Mouse (Mus musculus): ENCODE data around the gene Glrp1. TPM values are rescaled to one million over a fixed set of nuclear protein-coding genes. Genes with fewer than 3 reads are reported as not detected.

The Glrp1 gene
- total RNA-seq, 1 experiment from 2014 or later = not detected

DNA sequence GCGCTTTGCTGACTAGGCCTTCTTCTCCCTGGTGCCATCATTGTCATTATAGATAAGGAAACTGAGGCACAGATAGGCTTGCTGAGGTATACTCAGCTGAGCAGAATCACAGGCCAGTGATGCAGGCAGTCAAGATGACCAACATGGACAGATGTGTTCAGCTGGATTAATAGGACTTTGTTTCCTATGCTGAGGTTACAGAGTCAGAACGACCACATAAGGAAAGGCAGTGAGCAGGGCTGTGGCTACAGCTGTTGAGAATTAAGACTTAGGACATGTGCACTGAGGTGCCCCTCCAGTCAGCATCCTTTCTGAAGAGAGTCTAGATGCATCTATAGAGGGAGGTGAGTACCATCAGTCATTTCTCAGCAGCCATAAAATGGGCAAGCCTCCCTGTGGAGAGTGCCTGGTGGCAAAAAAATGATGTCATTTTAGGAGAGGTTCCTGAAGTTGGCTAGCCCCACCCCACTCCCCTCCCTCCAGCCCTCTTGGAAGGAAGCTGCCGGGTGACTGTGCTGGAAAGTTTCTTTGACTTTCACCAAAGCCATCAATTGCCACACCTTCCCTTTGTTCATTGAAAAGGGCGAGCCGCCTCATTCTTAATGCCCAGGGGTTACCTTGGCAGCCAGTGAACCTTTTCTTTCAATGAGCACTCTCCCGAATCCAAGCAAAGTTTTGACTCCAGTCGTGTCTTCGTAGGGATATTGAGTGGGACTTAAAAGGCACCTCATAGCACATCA, 43.4 kb downstream of the Glrp1 start:
- ATAC-seq (replicated peaks; ENCODE audit: insufficient number of reproducible peaks, low FRiP score, low TSS enrichment, poor library complexity, severe bottlenecking) = no peak

DNA sequence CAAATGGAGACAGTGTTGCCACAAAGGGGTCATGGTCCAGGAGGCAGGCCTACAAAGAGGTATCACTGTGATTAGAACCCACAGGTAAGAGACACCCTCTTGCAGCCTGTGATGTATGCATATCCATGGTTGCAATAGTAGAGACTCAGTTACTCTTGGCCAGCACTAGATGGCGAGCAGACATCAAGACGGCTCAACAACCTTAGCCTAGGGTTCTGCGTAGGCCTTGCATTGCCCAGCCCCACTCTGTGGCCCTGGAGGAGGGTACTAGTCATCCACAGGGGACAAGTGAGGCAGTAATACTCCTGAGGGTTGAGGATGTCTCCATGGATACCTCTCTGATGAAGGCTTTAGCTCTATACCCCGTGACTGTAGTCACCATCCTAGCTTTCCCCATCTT, 44.1 kb downstream of the Glrp1 start:
- no peak for ATAC-seq (replicated peaks; ENCODE audit: insufficient number of reproducible peaks, low FRiP score, low TSS enrichment, poor library complexity, severe bottlenecking)

GRCm38 (mm10) chr1:88464109-88464905, 45.6 kb downstream of the Glrp1 start:
- ATAC-seq (replicated peaks; ENCODE audit: insufficient number of reproducible peaks, low FRiP score, low TSS enrichment, poor library complexity, severe bottlenecking) = no peak

DNA sequence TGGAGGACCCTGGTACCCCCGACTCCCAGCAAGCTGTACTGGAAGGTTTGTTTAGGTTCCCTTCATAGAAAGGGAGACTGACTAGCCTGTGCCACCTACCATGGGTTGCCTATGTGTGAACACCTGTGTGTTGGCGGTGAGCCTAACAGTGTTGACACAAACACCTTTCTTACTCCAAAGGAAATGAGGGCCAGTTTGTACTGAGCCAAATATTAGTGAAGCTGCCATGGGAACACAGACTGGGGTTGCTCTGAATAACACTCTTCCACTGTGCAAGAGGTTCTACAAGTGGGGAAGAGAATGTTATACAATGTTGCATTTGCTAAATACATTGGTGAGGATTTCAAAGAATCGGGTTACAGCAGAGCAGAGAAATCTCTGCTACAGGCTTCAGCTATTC, 46.6 kb downstream of the Glrp1 start:
- no peak for ATAC-seq (replicated peaks; ENCODE audit: insufficient number of reproducible peaks, low FRiP score, low TSS enrichment, poor library complexity, severe bottlenecking)

DNA sequence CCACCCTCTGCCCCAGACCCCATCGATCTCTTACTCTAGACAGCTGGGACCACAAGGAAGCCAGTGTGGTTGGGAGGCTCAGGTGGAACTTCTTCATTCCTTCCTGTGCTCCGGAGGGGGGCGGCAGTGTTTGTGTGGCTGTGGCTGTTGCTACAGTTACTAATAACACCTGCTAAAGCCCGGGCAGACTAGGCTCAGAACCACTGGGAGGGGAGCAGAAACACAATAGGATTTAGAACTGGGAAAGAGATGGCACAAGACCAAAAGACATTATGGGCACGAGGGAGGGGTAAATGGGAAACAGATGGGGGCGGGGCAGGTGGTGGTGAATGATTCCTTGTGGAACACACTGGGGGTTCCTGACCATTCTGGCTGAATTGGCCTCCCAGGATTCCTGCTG, 47.4 kb downstream of the Glrp1 start:
- no peak for ATAC-seq (replicated peaks; ENCODE audit: insufficient number of reproducible peaks, low FRiP score, low TSS enrichment, poor library complexity, severe bottlenecking)

DNA sequence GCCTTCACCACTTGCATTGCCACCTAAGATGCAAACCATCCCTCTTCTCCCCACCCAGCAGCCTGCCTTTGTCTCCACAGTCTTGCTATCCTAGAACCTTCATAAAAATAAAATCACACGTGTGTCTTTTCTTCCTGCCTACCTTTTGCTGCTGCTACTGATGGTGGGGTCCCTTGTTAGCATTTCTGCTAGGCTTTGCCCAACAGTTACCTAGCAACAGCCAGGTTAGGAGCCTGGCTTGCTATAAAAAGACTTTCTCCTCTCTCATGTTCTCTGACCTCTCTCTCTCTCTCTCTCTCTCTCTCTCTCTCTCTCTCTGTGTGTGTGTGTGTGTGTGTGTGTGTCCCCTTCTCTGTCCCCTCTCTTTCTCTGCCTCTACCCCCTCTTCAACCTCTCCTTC, 48.8 kb downstream of the Glrp1 start:
- no peak for ATAC-seq (replicated peaks; ENCODE audit: insufficient number of reproducible peaks, low FRiP score, low TSS enrichment, poor library complexity, severe bottlenecking)

DNA sequence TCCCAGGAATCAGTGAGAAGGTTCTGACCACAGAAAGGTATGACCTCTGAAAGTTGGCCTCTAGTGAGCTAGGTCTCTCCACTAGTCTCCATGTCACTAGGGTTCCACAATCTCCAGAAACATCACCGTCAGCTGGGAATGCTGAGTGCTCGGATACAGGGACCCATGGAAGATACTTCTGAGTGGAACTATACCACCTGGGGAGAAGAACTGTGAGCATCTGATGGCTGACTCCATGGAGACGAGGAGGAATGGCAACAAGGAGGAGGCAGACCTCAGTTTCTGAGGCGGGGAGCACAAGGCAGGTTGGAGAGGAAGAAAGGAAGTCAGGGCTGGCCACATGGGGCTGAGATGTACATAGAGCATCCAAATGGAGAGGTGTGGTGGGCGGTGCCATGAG, 50.2 kb downstream of the Glrp1 start:
- ATAC-seq (replicated peaks; ENCODE audit: insufficient number of reproducible peaks, low FRiP score, low TSS enrichment, poor library complexity, severe bottlenecking) = no peak

DNA sequence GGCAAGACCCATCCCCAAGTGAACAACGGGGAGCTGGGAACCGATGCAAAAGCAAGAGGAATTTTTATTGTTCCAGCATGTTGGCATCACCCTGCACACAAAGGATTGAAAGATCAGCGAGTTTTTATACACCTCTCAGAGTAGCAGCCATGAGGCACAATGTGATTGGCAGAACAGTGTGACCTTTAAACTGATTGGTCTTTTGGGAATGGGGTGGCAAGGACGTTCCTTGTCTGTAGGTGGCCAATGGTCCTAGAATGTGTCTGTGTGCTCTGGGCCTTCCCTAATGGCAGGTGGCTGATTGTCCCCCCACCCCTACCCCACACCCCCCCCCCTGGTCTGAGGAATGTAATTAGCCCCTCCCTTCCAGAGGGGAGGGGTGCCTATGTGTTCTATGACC, 50.7 kb downstream of the Glrp1 start:
- ATAC-seq (replicated peaks; ENCODE audit: insufficient number of reproducible peaks, low FRiP score, low TSS enrichment, poor library complexity, severe bottlenecking) = no peak

GRCm38 (mm10) chr1:88456451-88457072, 53.3 kb downstream of the Glrp1 start:
- ATAC-seq (replicated peaks; ENCODE audit: insufficient number of reproducible peaks, low FRiP score, low TSS enrichment, poor library complexity, severe bottlenecking) = peak; percentile 68; the same call in 1 of the 2 replicates

GRCm38 (mm10) chr1:88455761-88456160, 54.1 kb downstream of the Glrp1 start:
- ATAC-seq (replicated peaks; ENCODE audit: insufficient number of reproducible peaks, low FRiP score, low TSS enrichment, poor library complexity, severe bottlenecking) = no peak

- ATAC-seq (replicated peaks; ENCODE audit: insufficient number of reproducible peaks, low FRiP score, low TSS enrichment, poor library complexity, severe bottlenecking) = no peak
These were observed 55.2 kb downstream of the Glrp1 start for GRCm38 (mm10) chr1:88454703-88455102.

DNA sequence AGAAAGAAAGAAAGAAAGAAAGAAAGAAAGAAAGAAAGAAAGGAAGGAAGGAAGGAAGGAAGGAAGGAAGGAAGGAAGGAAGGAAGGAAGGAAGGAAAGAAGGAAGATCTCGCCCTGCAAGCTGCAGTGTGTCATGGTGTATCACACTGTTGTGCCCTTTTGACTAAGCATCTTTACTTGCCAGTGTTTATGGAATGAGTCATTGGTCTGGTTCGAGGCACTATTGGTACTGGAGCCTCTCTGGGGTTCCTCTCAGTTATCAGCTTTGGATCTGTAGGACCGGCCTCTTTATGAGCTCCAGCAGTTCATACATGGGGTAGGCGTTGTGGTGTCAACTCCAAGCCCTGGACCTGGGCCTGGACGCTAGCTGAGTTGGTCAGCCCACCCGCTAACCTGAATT, 57.7 kb downstream of the Glrp1 start:
- no peak for ATAC-seq (replicated peaks; ENCODE audit: insufficient number of reproducible peaks, low FRiP score, low TSS enrichment, poor library complexity, severe bottlenecking)

DNA sequence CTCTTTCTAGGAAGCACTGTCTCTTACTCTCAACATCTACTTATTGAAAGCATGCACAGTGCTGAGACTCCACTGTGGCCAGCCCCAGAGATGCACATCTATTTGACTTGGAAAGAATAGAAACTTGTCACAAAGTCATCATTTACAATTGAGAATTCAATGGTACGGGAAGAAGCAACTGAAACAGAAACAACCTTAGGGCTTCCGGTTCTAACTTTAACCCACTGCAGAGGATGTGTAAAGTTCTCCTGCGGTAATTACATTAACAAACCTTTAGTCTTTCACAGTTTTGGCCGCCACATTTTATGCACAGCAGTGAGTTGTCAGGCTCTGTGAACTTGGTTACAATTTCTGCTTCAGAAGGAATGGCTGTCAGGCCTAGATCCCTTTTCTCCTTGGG, 59.2 kb downstream of the Glrp1 start:
- no peak for ATAC-seq (replicated peaks; ENCODE audit: insufficient number of reproducible peaks, low FRiP score, low TSS enrichment, poor library complexity, severe bottlenecking)

Other genes starting within 250 kb of the Glrp1 start
- 79.2 to 121 TPM (median 80.4 TPM) in 3 replicates for gene Hjurp, start 232.4 kb downstream of the Glrp1 start, total RNA-seq (2017)
- gene Trpm8, start 232.4 kb downstream of the Glrp1 start, total RNA-seq (2017) = not detected in 3 replicates
- gene Spp2, start 103.1 kb downstream of the Glrp1 start, total RNA-seq (2017) = not detected in 3 replicates
- 176 to 204 TPM (median 187 TPM) in 3 replicates for gene Arl4c, start 192.2 kb upstream of the Glrp1 start, total RNA-seq (2017)